Mouse (Mus musculus) cerebellum, adult (tissue): Measurements from ENCODE around the gene Adcy1.

ENCODE experiments used
- ATAC-seq: cut with Nextera tagmentation; 2 replicates; pipeline ENCODE4 v1.9.2; 2017; ENCODE audit warnings: mild to moderate bottlenecking, moderate library complexity, mixed read lengths; ENCODE audit not compliant: insufficient number of reproducible peaks, low FRiP score, low TSS enrichment

Adcy1 gene

DNA sequence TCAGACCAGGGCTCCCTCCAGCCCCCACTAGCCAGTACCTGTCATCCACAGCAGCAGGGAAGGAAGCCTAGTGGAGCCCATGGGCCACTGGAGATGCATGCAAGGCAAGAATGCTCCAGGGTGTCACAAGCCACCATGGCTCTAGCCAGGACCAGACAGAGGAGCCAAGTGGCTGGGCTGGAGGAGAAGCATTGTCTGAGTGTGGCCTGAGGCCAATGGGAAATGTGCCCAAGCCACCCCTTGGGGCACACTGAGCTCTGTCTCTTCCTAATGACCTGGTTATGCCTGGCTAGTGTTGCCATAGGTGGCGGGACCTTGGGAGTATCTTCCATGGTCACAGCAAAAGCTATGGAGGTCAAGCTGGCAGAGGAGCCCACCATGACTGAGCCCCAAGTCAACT, 106.4 kb downstream of the Adcy1 start:
- 0 out of 2 replicates have a peak, but pooled peaks have one; percentile 12 for ATAC-seq

DNA sequence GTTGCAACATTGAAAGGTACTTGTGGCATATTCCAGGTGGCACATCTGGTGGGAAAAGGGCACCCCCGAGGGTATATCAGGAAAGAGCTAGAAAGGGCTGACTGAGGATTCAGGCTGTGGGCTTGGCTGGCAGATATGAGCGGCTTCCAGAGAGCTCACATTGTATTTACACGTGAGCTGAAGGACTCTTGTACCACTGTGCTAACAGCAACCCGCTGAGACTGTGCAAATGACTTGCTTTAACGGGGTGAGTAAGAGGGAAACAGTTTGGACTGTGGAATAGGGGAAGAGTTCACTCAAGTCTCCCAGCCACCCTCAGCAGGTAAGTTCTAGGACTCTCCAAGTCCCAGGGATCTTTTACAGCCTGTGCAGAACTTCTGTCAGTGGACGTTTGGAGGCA, 110.4 kb downstream of the Adcy1 start:
- ATAC-seq: no peak

DNA sequence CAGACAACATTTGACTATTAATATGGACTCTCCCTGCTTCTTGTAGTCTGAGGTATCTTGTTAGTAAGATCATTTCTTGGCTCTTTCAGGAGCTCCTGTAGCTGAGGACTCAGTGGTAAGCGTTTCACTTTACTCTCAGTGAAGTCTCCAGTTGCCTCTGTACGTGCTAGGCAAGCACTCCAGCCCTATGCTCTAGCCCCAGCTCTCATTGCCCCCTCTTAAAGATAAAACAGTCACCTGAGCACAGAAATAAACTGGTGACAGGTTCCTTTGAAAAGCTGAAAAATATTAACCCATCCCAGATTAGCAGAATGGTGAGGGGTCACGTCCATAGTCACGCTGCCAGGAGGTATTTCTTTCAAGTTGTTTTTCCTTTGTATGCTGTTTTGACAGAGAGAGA, 115.4 kb downstream of the Adcy1 start:
- ATAC-seq: no peak

- no peak for ATAC-seq
These were observed 116.0 kb downstream of the Adcy1 start for GRCm38 (mm10) chr11:7179276-7179675.

DNA sequence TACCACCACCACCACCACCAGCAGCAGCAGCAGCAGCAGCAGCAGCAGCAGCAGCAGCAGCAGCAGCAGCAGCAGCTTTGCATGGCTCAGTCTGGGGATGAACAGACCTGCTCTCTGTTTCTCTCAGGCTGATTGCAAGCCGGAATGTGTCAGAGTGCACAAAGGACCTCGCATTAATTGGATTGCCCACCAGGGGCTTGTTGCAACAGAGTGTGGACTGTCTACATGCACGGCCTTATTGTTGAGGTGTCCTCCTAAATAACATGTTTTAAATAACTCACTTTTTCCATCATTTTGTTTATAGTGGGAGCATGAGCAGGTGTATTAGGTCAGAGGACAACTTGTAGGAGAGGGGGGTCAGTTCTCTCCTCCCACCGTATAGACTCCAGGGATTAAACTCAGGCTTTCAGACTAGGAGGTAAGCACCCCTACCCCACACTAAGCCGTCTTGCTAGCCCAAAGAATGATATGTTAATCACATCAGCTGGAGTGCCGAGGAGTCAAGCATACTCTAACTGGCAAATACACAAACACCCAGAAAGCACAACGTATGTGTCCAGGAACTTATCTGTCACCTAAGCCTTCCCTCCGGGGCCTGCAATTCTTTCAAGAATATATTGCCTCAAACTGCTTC, 119.2 kb downstream of the Adcy1 start:
- no peak for ATAC-seq

DNA sequence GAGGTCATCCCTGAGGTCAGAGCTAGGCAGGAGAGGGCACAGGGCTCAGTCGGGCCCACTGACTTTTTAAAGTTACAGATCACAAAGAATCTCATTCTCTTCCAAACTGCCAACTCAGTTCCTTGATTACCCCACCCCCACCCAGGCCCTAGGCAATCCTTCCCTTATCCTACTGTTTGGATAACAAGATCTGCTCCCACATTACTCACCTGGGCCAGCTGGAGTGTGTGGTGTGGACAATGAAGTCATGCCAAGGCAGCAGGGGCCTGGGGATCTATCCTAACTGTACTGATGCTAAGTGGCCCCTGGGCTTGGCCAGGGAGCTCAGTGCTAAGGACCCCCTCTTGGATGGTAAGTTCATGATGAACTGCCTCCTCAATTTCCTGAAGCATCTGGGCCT, 121.1 kb downstream of the Adcy1 start:
- no peak for ATAC-seq

- ATAC-seq: no peak
These were observed 124.2 kb downstream of the Adcy1 start for GRCm38 (mm10) chr11:7187472-7187871.

DNA sequence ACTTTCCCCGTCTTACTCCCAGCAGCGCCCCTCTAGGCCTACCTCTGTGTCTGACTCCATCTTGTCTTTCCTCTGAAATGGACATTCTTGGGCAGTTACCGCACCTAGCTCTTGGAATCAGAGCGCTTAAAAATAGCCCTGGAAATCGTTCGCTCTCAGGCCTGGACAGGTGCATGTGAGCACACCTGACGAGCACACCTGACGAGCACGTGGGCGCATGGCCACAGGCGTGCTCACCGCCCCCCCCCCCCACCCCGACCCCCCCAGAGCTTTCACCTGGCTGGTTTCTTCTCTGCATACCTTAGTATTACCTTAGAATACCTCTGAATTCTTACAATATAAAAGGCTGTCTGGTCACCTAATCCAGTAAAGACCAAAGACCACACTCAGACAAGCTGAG, 125.2 kb downstream of the Adcy1 start, which contains the start of gene Gm11985:
TSS of gene Gm11985 (minus strand) at position 101 of the 400 bp plus-strand sequence.
- ATAC-seq: no peak

DNA sequence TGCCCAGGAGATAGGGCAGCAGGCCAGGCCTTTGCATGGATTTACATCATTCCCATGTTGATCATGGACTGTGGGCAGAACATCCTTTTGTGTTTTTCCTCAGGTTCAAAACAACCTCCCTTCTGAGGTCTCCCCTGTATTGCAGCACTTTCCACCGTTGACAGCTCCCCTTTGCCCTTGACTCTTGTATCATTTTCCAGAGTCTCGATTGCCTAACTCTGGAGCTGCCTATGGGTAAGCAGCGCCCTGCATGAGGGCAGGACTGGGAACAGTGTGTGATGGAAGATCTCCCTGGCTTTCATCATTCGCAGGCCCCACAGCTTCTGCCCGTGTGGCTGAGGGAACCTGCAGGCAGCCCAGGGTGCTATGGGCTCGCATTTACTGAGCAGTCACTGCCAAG, 129.4 kb downstream of the Adcy1 start:
- no peak for ATAC-seq

DNA sequence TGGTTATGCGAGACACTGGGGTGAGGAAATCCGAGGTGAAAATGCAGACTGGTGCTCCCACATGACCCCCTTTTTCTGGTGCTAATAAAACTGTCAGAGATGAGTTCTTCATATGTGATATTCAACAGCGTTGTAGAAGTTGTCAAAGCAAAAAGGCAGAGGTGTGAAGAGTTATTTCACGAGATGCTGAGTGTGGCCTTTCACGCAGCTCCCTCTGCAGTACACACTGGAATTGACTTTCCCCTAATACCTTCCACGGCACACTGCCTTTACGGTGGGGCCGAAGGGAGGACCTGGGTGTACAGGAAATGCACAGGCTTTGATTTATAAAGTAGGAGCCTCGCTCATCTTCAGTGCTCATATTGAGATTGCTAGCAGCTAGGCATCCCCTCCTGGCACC, 129.8 kb downstream of the Adcy1 start:
- ATAC-seq: no peak

GRCm38 (mm10) chr11:7194432-7195311, 131.4 kb downstream of the Adcy1 start:
- no peak for ATAC-seq

GRCm38 (mm10) chr11:7195312-7195685, 132.0 kb downstream of the Adcy1 start:
- no peak for ATAC-seq

DNA sequence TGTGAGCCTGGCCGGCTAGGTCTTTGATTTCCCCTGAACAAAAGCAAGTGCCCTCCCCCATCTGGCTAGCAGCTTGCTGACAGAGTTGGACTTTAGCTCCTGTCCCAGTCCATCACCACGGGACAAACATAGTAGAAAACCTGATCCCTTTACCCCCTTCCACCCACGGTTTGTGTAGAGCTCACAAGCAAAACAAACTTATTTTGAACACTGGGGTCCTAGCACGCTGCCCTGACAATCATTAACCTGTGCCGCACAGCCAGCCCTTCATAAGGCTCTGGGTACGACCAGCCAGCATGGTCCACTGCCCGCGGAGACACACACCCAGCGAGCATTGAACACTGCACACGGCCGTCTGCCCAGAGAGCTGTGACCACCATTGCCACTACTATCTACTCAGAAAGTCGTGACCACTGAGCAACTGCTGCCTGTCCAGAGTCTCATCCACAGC, 134.2 kb downstream of the Adcy1 start, which contains the start of gene Igfbp1:
TSS of gene Igfbp1 (plus strand) at position 292 of the 451 bp plus-strand sequence.
- ATAC-seq: no peak

GRCm38 (mm10) chr11:7198006-7198405, 134.7 kb downstream of the Adcy1 start:
- no peak for ATAC-seq

DNA sequence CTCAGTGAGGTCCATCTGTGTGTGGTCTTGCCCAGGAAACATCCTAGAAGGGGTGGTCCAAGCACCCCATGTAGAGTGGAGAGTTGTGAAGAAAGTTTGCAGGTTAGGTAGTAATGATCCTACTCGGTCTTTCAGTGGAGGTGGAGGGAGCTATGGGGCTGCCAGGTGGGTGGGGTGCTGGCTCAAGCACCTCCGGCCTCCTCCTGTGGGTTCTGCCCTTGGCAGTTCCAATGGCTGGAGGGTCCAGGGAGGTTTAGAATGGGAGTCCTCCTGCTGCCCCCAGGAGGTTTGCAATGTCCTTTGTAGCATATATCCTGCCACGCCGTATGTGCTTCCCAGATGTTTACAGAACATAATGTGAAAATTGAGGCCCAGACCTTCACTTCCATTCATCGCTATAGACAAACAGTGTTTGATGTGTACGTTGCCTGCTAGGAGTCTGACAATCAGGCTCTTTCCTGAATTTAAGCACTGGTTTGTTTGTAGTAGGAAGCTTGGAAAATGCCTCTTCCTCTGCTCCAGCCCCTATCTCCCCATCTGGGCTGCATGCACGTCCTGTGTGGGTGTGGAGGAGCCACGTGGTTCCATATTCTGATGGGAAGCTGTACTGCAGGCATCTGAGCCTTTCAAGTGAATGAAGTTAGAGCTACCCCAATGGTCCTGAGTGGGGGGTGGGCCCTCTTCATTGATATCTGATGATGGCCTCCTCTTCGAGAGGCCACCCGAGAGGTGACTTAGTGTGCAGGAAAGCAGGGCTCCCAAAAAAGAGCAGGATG, 135.4 kb downstream of the Adcy1 start:
- no peak for ATAC-seq

DNA sequence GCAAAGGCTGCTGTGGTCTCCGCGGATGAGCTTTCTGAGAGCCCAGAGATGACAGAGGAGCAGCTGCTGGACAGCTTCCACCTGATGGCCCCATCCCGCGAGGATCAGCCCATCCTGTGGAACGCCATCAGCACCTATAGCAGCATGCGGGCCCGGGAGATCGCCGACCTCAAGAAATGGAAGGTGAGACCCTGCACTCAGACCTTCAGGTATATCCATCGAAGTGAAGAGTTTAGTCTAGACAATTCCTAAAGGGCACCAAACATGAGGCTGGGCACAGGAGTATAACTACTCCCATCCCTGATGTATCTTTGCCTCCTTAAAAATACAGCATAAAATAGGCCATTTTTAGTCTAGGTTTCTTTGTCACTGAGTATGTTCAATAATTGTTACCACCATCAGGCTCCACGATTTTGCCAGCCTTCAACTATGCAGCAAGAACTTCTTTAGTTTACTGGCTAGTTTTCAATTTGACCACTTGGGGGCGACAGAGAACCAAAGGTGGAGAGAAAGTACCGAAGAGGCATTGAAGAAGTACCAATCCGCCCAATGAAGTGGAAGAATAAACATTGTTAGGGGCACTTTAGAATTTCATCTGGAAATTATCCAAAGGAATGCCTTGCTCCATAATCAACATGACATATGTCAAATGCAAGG, 136.6 kb downstream of the Adcy1 start:
- ATAC-seq: no peak

DNA sequence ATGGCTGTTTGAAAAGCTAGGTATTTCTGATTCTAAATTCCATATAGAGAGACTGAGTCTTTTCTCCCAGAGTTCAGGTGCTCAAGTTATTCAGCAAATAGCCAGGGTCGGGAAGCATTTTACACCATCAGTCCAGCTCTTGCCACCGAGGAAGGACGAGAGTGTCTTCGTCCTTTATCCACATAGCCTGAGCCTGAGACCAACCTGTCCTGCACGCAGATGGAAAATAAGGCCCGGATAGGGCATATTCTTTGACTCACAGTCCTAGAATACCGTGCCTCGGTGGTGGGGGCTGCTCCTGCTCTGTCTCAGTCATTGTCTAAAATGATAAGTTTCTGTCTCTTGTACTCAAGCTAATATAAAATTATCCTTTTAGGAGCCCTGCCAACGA, 137.1 kb downstream of the Adcy1 start:
- no peak for ATAC-seq

- ATAC-seq: no peak
These were observed 138.9 kb downstream of the Adcy1 start for GRCm38 (mm10) chr11:7202206-7202605.

- ATAC-seq: no peak
These were observed 140.6 kb downstream of the Adcy1 start for GRCm38 (mm10) chr11:7203846-7204245.

GRCm38 (mm10) chr11:7210343-7210742, 147.1 kb downstream of the Adcy1 start:
- 0 out of 2 replicates have a peak, but pooled peaks have one; percentile 45 for ATAC-seq
